Mouse (Mus musculus): ENCODE results near the gene Vdr. TPM values are rescaled to one million over a fixed set of nuclear protein-coding genes. Genes with fewer than 3 reads are reported as not detected.

The Vdr gene
- polyA plus RNA-seq, 2 experiments: 0.11 to 0.15 TPM

GRCm38 (mm10) chr15:97890450-97890849, 20.0 kb downstream of the Vdr start:
- H3K4me1 ChIP-seq (replicated peaks; ENCODE audit: control insufficient read depth in 2 of 2, insufficient read depth in 2 of 2, low read length in 1 of 2): peaks cover 0 to 5% of the 10 kb centered on the region in 2 experiments; a peak in 2 of 4 replicates
- TF ChIP-seq EP300 (IDR thresholded peaks at IDR 0.05; ENCODE audit: low read depth) (no peak), CTCF (IDR thresholded peaks at IDR 0.05; ENCODE audit: low read depth) (no peak)
- 80% methylated on average over 10 of the region's 10 CpGs for WGBS (ENCODE audit: insufficient replicate concordance)
- H3K36me3 ChIP-seq (replicated peaks; ENCODE audit: control insufficient read depth, insufficient read depth, low read depth): no peaks in the 10 kb centered on the region
- ATAC-seq (ENCODE audit: insufficient read depth): no peak
- no peak for DNase-seq (ENCODE audit: low read depth in 3 of 3, low spot score in 3 of 3)
- H3K4me3 ChIP-seq (ENCODE audit: insufficient read depth in 1 of 2, low read depth in 2 of 2, low read length in 2 of 2): no peak overlapping the region
- no peak overlapping the region for H3K4me2 ChIP-seq (ENCODE audit: low read depth)
- H3K27me3 ChIP-seq (ENCODE audit: control insufficient read depth, insufficient read depth, low read length): no peaks in the 10 kb centered on the region
- H3K27ac ChIP-seq: no peak overlapping the region
- no peaks in the 10 kb centered on the region for H3K9me3 ChIP-seq (ENCODE audit: control insufficient read depth, low read length)
- no peak overlapping the region for H3K9ac ChIP-seq (replicated peaks)

DNA sequence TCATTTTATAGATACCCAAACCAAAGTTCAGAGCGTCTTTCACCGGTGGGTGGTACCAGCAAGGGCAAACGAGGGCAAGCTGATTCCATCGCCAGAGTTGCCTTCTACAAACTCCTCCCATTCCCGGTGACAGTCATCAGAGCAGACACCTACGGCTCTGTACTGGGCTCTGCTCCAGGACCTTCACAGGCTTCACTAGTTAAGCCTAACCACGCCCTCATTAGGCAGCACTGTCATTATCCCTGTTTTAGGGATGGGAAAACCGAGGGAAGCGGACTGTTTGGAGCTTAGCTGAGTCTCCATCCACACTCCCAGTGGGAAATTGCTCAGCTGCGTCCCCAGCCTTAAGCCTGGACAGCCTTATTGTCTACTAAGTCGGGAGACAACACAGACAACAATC, 20.4 kb downstream of the Vdr start:
- H3K36me3 ChIP-seq (replicated peaks; ENCODE audit: control insufficient read depth, insufficient read depth, low read depth): no peaks in the 10 kb centered on the region
- H3K9ac ChIP-seq (replicated peaks): no peak overlapping the region
- H3K4me1 ChIP-seq (replicated peaks; ENCODE audit: control insufficient read depth in 2 of 2, insufficient read depth in 2 of 2, low read length in 1 of 2): peaks cover 0 to 5% of the 10 kb centered on the region in 2 experiments; a peak in 2 of 4 replicates
- no peak for DNase-seq (ENCODE audit: low read depth in 3 of 3, low spot score in 3 of 3)
- no peak overlapping the region for H3K4me3 ChIP-seq (ENCODE audit: insufficient read depth in 1 of 2, low read depth in 2 of 2, low read length in 2 of 2)
- H3K4me2 ChIP-seq (ENCODE audit: low read depth): no peak overlapping the region
- no peaks in the 10 kb centered on the region for H3K9me3 ChIP-seq (ENCODE audit: control insufficient read depth, low read length)
- no peak for ATAC-seq (ENCODE audit: insufficient read depth)
- WGBS (ENCODE audit: insufficient replicate concordance): 54% methylated on average over 11 of the region's 11 CpGs
- no peak overlapping the region for H3K27ac ChIP-seq
- H3K27me3 ChIP-seq (ENCODE audit: control insufficient read depth, insufficient read depth, low read length): no peaks in the 10 kb centered on the region
- TF ChIP-seq CTCF (IDR thresholded peaks at IDR 0.05; ENCODE audit: low read depth): no peak
- no peak for TF ChIP-seq EP300 (IDR thresholded peaks at IDR 0.05; ENCODE audit: low read depth)

DNA sequence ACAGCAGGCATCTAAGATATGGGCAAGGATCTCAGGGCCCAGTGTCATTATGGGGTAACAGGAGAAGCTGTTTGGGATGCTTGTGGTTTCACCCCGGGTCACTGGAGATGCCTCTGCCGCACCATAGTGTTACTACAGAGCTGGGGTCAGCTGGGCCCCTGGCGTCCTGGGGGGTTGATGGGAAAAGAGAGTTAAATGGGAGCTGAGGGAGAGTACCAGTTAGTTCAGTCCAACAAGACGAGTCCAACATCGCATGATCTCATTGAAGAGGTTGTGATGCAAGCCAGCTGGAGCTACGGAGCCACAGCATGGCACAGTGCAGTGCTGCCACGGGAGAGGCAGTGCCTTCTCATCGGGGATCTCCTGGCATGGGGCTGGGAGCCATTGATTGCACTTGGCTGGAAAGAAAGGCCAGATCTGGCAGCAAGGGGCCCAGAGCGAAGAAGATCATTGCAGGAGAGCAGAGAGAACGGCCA, 22.9 kb downstream of the Vdr start:
- H3K9ac ChIP-seq (replicated peaks): no peak overlapping the region
- ATAC-seq (ENCODE audit: insufficient read depth): no peak
- no peak overlapping the region for H3K27ac ChIP-seq
- no peaks in the 10 kb centered on the region for H3K27me3 ChIP-seq (ENCODE audit: control insufficient read depth, insufficient read depth, low read length)
- peaks cover 0 to 3% of the 10 kb centered on the region in 2 experiments; a peak in 2 of 4 replicates for H3K4me1 ChIP-seq (replicated peaks; ENCODE audit: control insufficient read depth in 2 of 2, insufficient read depth in 2 of 2, low read length in 1 of 2)
- DNase-seq (ENCODE audit: low read depth in 3 of 3, low spot score in 3 of 3): no peak
- 69% methylated on average over 10 of the region's 10 CpGs for WGBS (ENCODE audit: insufficient replicate concordance)
- H3K4me3 ChIP-seq (ENCODE audit: insufficient read depth in 1 of 2, low read depth in 2 of 2, low read length in 2 of 2): no peak overlapping the region
- TF ChIP-seq CTCF (IDR thresholded peaks at IDR 0.05; ENCODE audit: low read depth): no peak
- no peaks in the 10 kb centered on the region for H3K9me3 ChIP-seq (ENCODE audit: control insufficient read depth, low read length)
- H3K36me3 ChIP-seq (replicated peaks; ENCODE audit: control insufficient read depth, insufficient read depth, low read depth): no peaks in the 10 kb centered on the region
- no peak overlapping the region for H3K4me2 ChIP-seq (ENCODE audit: low read depth)

DNA sequence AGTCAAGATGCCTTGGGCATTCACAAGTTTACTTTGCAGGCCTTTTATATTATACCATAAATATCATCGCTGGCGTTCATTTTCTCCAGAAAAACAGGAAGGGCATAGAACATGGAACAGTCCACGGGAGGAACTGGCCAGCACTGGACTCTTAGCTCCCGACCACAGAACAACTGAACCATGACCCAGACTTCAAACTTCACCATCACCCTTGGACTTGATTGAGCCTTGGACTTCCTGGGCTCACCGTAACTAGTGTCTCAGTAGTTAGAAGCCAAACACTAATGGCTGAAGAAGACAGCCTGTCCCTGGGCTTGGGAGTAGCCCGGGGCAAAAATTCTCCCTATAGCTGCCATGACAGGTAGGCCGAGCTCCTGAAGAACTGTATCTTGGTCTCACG, 29.0 kb downstream of the Vdr start:
- no peaks in the 10 kb centered on the region for H3K9me3 ChIP-seq (ENCODE audit: control insufficient read depth, low read length)
- no peak overlapping the region for H3K9ac ChIP-seq (replicated peaks)
- H3K4me1 ChIP-seq (replicated peaks; ENCODE audit: control insufficient read depth in 2 of 2, insufficient read depth in 2 of 2, low read length in 1 of 2): no peaks in the 10 kb centered on the region; a peak in 1 of 4 replicates
- H3K4me3 ChIP-seq (ENCODE audit: insufficient read depth in 1 of 2, low read depth in 2 of 2, low read length in 2 of 2): no peak overlapping the region
- H3K27ac ChIP-seq: no peak overlapping the region
- TF ChIP-seq CTCF (IDR thresholded peaks at IDR 0.05; ENCODE audit: low read depth) (no peak), EP300 (IDR thresholded peaks at IDR 0.05; ENCODE audit: low read depth) (no peak)
- ATAC-seq (ENCODE audit: insufficient read depth) (no peak), DNase-seq (ENCODE audit: low read depth in 3 of 3, low spot score in 3 of 3) (no peak)
- H3K36me3 ChIP-seq (replicated peaks; ENCODE audit: control insufficient read depth, insufficient read depth, low read depth): no peaks in the 10 kb centered on the region
- 67% methylated on average over 8 of the region's 8 CpGs for WGBS (ENCODE audit: insufficient replicate concordance)
- no peaks in the 10 kb centered on the region for H3K27me3 ChIP-seq (ENCODE audit: control insufficient read depth, insufficient read depth, low read length)
- no peak overlapping the region for H3K4me2 ChIP-seq (ENCODE audit: low read depth)

- Histone ChIP-seq H3K9ac (replicated peaks) (no peak overlapping the region), H3K4me2 (ENCODE audit: low read depth) (no peak overlapping the region), H3K27me3 (ENCODE audit: control insufficient read depth, insufficient read depth, low read length) (no peaks in the 10 kb centered on the region), H3K9me3 (ENCODE audit: control insufficient read depth, low read length) (no peaks in the 10 kb centered on the region), H3K4me1 (replicated peaks; ENCODE audit: control insufficient read depth in 2 of 2, insufficient read depth in 2 of 2, low read length in 1 of 2) (no peaks in the 10 kb centered on the region; a peak in 1 of 4 replicates), H3K4me3 (ENCODE audit: insufficient read depth in 1 of 2, low read depth in 2 of 2, low read length in 2 of 2) (no peak overlapping the region), H3K27ac (no peak overlapping the region), H3K36me3 (replicated peaks; ENCODE audit: control insufficient read depth, insufficient read depth, low read depth) (no peaks in the 10 kb centered on the region)
- no peak for TF ChIP-seq CTCF (IDR thresholded peaks at IDR 0.05; ENCODE audit: low read depth)
- TF ChIP-seq EP300 (IDR thresholded peaks at IDR 0.05; ENCODE audit: low read depth): no peak
- 40% methylated on average over 9 of the region's 9 CpGs for WGBS (ENCODE audit: insufficient replicate concordance)
- DNase-seq (ENCODE audit: low read depth in 3 of 3, low spot score in 3 of 3) (no peak), ATAC-seq (ENCODE audit: insufficient read depth) (no peak)
Observed at GRCm38 (mm10) chr15:97880441-97880840, 30.0 kb downstream of the Vdr start.

Data from liver, embryonic 14.5 days (tissue).